Mouse (Mus musculus): ENCODE measurements at regions not wholly inside any gene's neighbourhood (a gene's known extent, or its start where the extent isn't known, plus 50 kb on each side); places are given as distances from the start of the nearest gene placed in this dataset.

DNA sequence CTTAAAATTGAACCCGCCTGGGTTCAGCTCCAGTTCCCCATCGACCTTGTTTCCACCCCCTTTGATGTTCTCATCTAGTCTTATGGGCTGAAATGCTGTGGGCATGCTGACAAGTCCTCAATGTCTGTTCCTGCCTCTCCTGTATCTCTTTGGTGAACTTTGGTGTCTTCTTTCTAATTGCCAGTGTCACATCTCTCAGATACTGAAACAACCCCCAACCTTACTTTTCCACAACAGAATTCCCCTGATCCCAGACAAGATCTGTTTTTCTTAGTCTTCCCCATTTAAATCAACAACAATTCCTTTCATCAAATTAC lies 303.5 kb downstream of the Plpp3 start:
- TF ChIP-seq CTCF (conservative IDR thresholded peaks at IDR 0.05; ENCODE audit: insufficient read depth, insufficient read length, low read depth, low read length) (no peak), POLR2A (IDR thresholded peaks at IDR 0.05; ENCODE audit: low read depth, low read length) (no peak)
